ENCODE assay signal across 11 mouse cellular contexts in genomic region chr3:105815236-105815904, GRCm38 (mm10). TPM values are rescaled to one million over a fixed set of nuclear protein-coding genes. Genes with fewer than 3 reads are reported as not detected.
DNase-seq lines count a peak whose midpoint lies in the region; ATAC-seq and TF ChIP-seq lines count a peak whose summit lies in the region.
"Had no signal": no experiment of that assay in that cellular context is flagged by ENCODE, and none has a peak within 500 bp of the region (broad histone marks: within the 10 kb centered on the region; RNA-seq: fewer than 3 reads in every experiment).

No protein-coding gene starts in this region.

- H3K36me3 ChIP-seq in intestine, embryonic 15.5 days, result no peaks in the 10 kb centered on the region
- H3K36me3 ChIP-seq in intestine, postnatal 0 days (ENCODE audit: control insufficient read depth, insufficient read depth), result no peaks in the 10 kb centered on the region
- no peaks in the 10 kb centered on the region for H3K36me3 ChIP-seq in heart, embryonic 13.5 days
- H3K36me3 ChIP-seq: embryonic facial prominence, embryonic 12.5 days; neural tube, embryonic 13.5 days had no signal

- H3K4me2 ChIP-seq in intestine, embryonic 15.5 days (replicated peaks), result no peak overlapping the region
- H3K4me2 ChIP-seq in intestine, postnatal 0 days (replicated peaks; ENCODE audit: low read depth), result no peak overlapping the region
- H3K4me2 ChIP-seq in heart, embryonic 13.5 days, result peak overlapping the region; percentile 44
- H3K4me2 ChIP-seq: embryonic facial prominence, embryonic 12.5 days; neural tube, embryonic 13.5 days had no signal

- no peak overlapping the region for H3K9ac ChIP-seq in intestine, embryonic 15.5 days
- no peak overlapping the region for H3K9ac ChIP-seq in intestine, postnatal 0 days (ENCODE audit: low read depth, low read length)
- H3K9ac ChIP-seq in heart, embryonic 13.5 days, result no peak overlapping the region
- H3K9ac ChIP-seq: embryonic facial prominence, embryonic 12.5 days; neural tube, embryonic 13.5 days had no signal

- H3K4me3 ChIP-seq in intestine, embryonic 15.5 days (replicated peaks), result no peak overlapping the region
- H3K4me3 ChIP-seq in intestine, postnatal 0 days (ENCODE audit: low read depth, low read length), result no peak overlapping the region
- H3K4me3 ChIP-seq in heart, embryonic 13.5 days, result no peak overlapping the region
- H3K4me3 ChIP-seq: embryonic facial prominence, embryonic 12.5 days; neural tube, embryonic 13.5 days had no signal

- TF ChIP-seq CTCF in intestine, postnatal 0 days (IDR thresholded peaks at IDR 0.05; ENCODE audit: low read depth), result no peak

- 0 out of 2 replicates have a peak, but pooled peaks cover 2% of the 10 kb centered on the region for H3K4me1 ChIP-seq in intestine, embryonic 15.5 days (replicated peaks)
- H3K4me1 ChIP-seq in intestine, postnatal 0 days (replicated peaks; ENCODE audit: control insufficient read depth, insufficient read depth, low read length), result no peaks in the 10 kb centered on the region
- H3K4me1 ChIP-seq in heart, embryonic 13.5 days, result peaks cover 61% of the 10 kb centered on the region
- H3K4me1 ChIP-seq: neural tube, embryonic 13.5 days had no signal

- peak; percentile 56 for DNase-seq in lung, postnatal 36 days
- DNase-seq in thymus, postnatal 0 days (ENCODE audit: low spot score), result peak; percentile 91
- DNase-seq in right cerebral cortex, postnatal 25 days, result no peak
- no peak for DNase-seq in right cerebral cortex, adult 18-20 months
- DNase-seq in cerebellum, postnatal 25 days, result no peak

- ATAC-seq in intestine, embryonic 15.5 days, result peak; percentile 73
- ATAC-seq in intestine, postnatal 0 days, result no peak
- ATAC-seq in heart, embryonic 13.5 days (ENCODE audit: extremely low read depth, insufficient number of reproducible peaks, low FRiP score, low TSS enrichment), result peak; percentile 59; the same call in 1 of the 2 replicates
- ATAC-seq: Patski had no signal

- no peak overlapping the region for H3K27ac ChIP-seq in intestine, embryonic 15.5 days
- no peak overlapping the region for H3K27ac ChIP-seq in intestine, postnatal 0 days (ENCODE audit: low read depth, low read length)
- H3K27ac ChIP-seq in heart, embryonic 13.5 days (replicated peaks), result 0 out of 2 replicates have a peak overlapping the region, but pooled peaks have one; percentile 21
- H3K27ac ChIP-seq: embryonic facial prominence, embryonic 12.5 days; neural tube, embryonic 13.5 days had no signal

- no peaks in the 10 kb centered on the region for H3K9me3 ChIP-seq in intestine, embryonic 15.5 days
- no peaks in the 10 kb centered on the region for H3K9me3 ChIP-seq in intestine, postnatal 0 days (ENCODE audit: control insufficient read depth)
- no peaks in the 10 kb centered on the region for H3K9me3 ChIP-seq in heart, embryonic 13.5 days
- H3K9me3 ChIP-seq: embryonic facial prominence, embryonic 12.5 days; neural tube, embryonic 13.5 days had no signal

- H3K27me3 ChIP-seq in intestine, embryonic 15.5 days (replicated peaks), result no peaks in the 10 kb centered on the region
- no peaks in the 10 kb centered on the region for H3K27me3 ChIP-seq in intestine, postnatal 0 days (replicated peaks; ENCODE audit: control insufficient read depth, insufficient read depth, low read length)
- H3K27me3 ChIP-seq in heart, embryonic 13.5 days (replicated peaks), result peaks cover 88% of the 10 kb centered on the region
- H3K27me3 ChIP-seq: embryonic facial prominence, embryonic 12.5 days; neural tube, embryonic 13.5 days had no signal

- 55% methylated on average over 10 of the region's 10 CpGs for WGBS in intestine, embryonic 15.5 days
- 46% methylated on average over 10 of the region's 10 CpGs for WGBS in intestine, postnatal 0 days
- 37% methylated on average over 10 of the region's 10 CpGs for WGBS in heart, embryonic 13.5 days

RNA-seq across cellular contexts. Expression of gene Rap1a, which starts 14.2 kb away (rescaled TPM):
- 116 and 133 TPM in 2 replicates for polyA plus RNA-seq in intestine, embryonic 15.5 days (2015; fragmentation: Nextera tagmentation; extraction: Ambion mirVana)
- polyA plus RNA-seq in intestine, postnatal 0 days (2015; fragmentation: Nextera tagmentation; extraction: Ambion mirVana), result 119 and 121 TPM in 2 replicates
- polyA plus RNA-seq in heart, embryonic 13.5 days (2015; fragmentation: Nextera tagmentation; extraction: Ambion mirVana), result 81.3 and 91.9 TPM in 2 replicates
- polyA plus RNA-seq in thymus, postnatal 0 days (2015; fragmentation: Nextera tagmentation; extraction: Ambion mirVana), result 207 and 222 TPM in 2 replicates

RNA-seq across cellular contexts. Expression of gene Adora3, which starts 55.3 kb away (rescaled TPM):
- polyA plus RNA-seq in intestine, embryonic 15.5 days (2015; fragmentation: Nextera tagmentation; extraction: Ambion mirVana), result 0.15 and 0.39 TPM in 2 replicates
- 0.43 TPM in 2 replicates for polyA plus RNA-seq in intestine, postnatal 0 days (2015; fragmentation: Nextera tagmentation; extraction: Ambion mirVana)
- 0.11 and 0.17 TPM in 2 replicates for polyA plus RNA-seq in heart, embryonic 13.5 days (2015; fragmentation: Nextera tagmentation; extraction: Ambion mirVana)
- 0.33 and 0.82 TPM in 2 replicates for polyA plus RNA-seq in thymus, postnatal 0 days (2015; fragmentation: Nextera tagmentation; extraction: Ambion mirVana)
- polyA plus RNA-seq: neural tube, embryonic 13.5 days; Patski had no signal

RNA-seq across cellular contexts. Expression of gene Tmigd3, which starts 55.3 kb away (rescaled TPM):
- polyA plus RNA-seq in intestine, embryonic 15.5 days (2015; fragmentation: Nextera tagmentation; extraction: Ambion mirVana), result 0.24 and 0.52 TPM in 2 replicates
- polyA plus RNA-seq in intestine, postnatal 0 days (2015; fragmentation: Nextera tagmentation; extraction: Ambion mirVana), result 0.44 and 0.48 TPM in 2 replicates
- 0.42 and 0.56 TPM in 2 replicates for polyA plus RNA-seq in heart, embryonic 13.5 days (2015; fragmentation: Nextera tagmentation; extraction: Ambion mirVana)
- 1.4 TPM in 2 replicates for polyA plus RNA-seq in thymus, postnatal 0 days (2015; fragmentation: Nextera tagmentation; extraction: Ambion mirVana)
- polyA plus RNA-seq: embryonic facial prominence, embryonic 12.5 days; neural tube, embryonic 13.5 days; Patski had no signal

Comparison
In these comparisons a context has a peak if more than half of its experiments do, and no peak if none do; other contexts are left out.
1. DNase-seq: peak in lung, postnatal 36 days (single experiment) and thymus, postnatal 0 days (single experiment); none in right cerebral cortex, postnatal 25 days (single experiment), right cerebral cortex, adult 18-20 months (single experiment) and cerebellum, postnatal 25 days (0 of 2).